Mouse (Mus musculus) G1E (cell line): ENCODE results near the gene 9930021J03Rik.

Experiments used
- CTCF ChIP-seq: IDR thresholded peaks from 2 replicates; pipeline ENCODE4 v1.5.1; 2012; ENCODE audit warnings: low read depth, low read length, inconsistent platforms, mixed read lengths
- TAL1 ChIP-seq: conservative IDR thresholded peaks from 2 replicates; pipeline ENCODE4 v1.6.1; 2012; ENCODE audit warnings: low read depth, low read length, inconsistent platforms, mixed read lengths

DNA sequence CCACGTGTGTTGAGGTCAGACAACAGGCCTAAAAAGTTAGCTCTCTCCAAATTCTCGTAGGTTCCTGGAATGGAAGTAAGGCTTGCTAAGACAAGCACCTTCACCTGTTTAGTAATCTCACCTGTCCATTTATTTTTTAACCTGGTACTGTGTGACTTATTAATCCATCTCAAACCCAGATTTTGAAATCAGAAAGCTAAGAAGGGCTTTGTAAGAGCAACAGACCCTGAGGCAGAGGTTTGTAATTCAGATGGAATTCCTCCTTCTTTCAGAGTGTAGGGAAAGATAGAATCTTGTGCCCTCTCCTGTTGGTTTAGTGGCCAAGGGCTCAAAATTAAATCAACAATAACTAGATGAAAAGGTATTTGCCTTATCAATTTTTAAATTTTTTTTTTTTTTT is 134.6 kb downstream of the 9930021J03Rik start:
- TF ChIP-seq CTCF (no peak), TAL1 (no peak)
